Mouse (Mus musculus) small intestine, adult 2 months (tissue): ENCODE measurements around the gene Mypop.

ENCODE experiments used
- CTCF ChIP-seq: fragments of 200-500 bp; IDR thresholded peaks from 2 replicates; pipeline ENCODE4 v1.5.1; 2012; ENCODE audit warnings: low read depth, mild to moderate bottlenecking, control low read depth, inconsistent platforms, low read length, moderate library complexity, mixed read lengths; ENCODE audit not compliant: insufficient replicate concordance, insufficient read length; ENCODE audit errors: extremely low read depth
- POLR2A ChIP-seq: fragments of 200-500 bp; IDR thresholded peaks from 2 replicates; pipeline ENCODE4 v1.6.1; 2012; ENCODE audit warnings: low read depth, mild to moderate bottlenecking, control low read depth, inconsistent platforms, low read length, moderate library complexity

GRCm38 (mm10) chr7:19023357-19023814 is 32.3 kb downstream of the Mypop start, which contains the start of gene Foxa3:
- TF ChIP-seq POLR2A (peak; percentile 81; the same call in 1 of the 2 replicates), CTCF (peak; percentile 48; the same call in 1 of the 2 replicates)
